Mouse (Mus musculus) liver, postnatal 0 days (tissue): ENCODE measurements around the gene Ccl9. TPM values are rescaled to one million over a fixed set of nuclear protein-coding genes. Genes with fewer than 3 reads are reported as not detected.

Source experiments
- ATAC-seq: fragments of 200-750 bp; cut with Nextera tagmentation; 2 replicates; pipeline ENCODE4 v1.8.0; 2017; ENCODE audit warnings: mild to moderate bottlenecking, moderate library complexity
- DNase-seq: peaks from one replicate; pipeline ENCODE4 v3.0.0-alpha.2; 2016
- H3K27ac ChIP-seq: fragments of 300-500 bp; sonication (generic); 2 replicates; pipeline ENCODE4 v1.5.1; 2014; ENCODE audit warnings: antibody characterized with exemption, moderate library complexity, mild to moderate bottlenecking, low read depth
- H3K27me3 ChIP-seq: fragments of 300-500 bp; sonication (generic); 2 replicates; pipeline ENCODE4 v1.6.1; 2014; ENCODE audit warnings: low read length, control low read depth, mixed read lengths; ENCODE audit not compliant: insufficient read depth
- H3K36me3 ChIP-seq: fragments of 300-500 bp; sonication (generic); replicated peaks from 2 replicates; pipeline ENCODE4 v1.6.1; 2014; ENCODE audit warnings: mild to moderate bottlenecking, control low read depth, low read length, moderate library complexity, mixed read lengths; ENCODE audit not compliant: insufficient read depth
- H3K4me1 ChIP-seq: fragments of 300-500 bp; sonication (generic); 2 replicates; pipeline ENCODE4 v1.6.1; 2014; ENCODE audit warnings: antibody characterized with exemption, mild to moderate bottlenecking, control low read depth; ENCODE audit not compliant: insufficient read depth
- H3K4me2 ChIP-seq: fragments of 300-500 bp; sonication (generic); 2 replicates; pipeline ENCODE4 v1.6.1; 2014; ENCODE audit warnings: low read depth, mild to moderate bottlenecking, low read length, moderate library complexity, mixed read lengths
- H3K4me3 ChIP-seq: fragments of 300-500 bp; sonication (generic); 2 replicates; pipeline ENCODE4 v1.5.1; 2014; ENCODE audit warnings: low read depth, low read length
- H3K9ac ChIP-seq: fragments of 300-500 bp; sonication (generic); replicated peaks from 2 replicates; pipeline ENCODE4 v1.6.1; 2014; ENCODE audit warnings: mild to moderate bottlenecking, moderate library complexity
- H3K9me3 ChIP-seq: fragments of 300-500 bp; sonication (generic); 2 replicates; pipeline ENCODE4 v1.6.1; 2016; ENCODE audit warnings: mild to moderate bottlenecking, control low read depth, low read length, mixed read lengths
- CTCF ChIP-seq: sonication (generic); IDR thresholded peaks from 2 replicates; pipeline ENCODE4 v1.5.1; 2016; ENCODE audit warnings: antibody characterized with exemption, low read depth
- EP300 ChIP-seq: IDR thresholded peaks from 2 replicates; pipeline ENCODE4 v1.6.1; 2016; ENCODE audit warnings: antibody characterized with exemption, low read depth, mild to moderate bottlenecking
- WGBS: fragments of 180-500 bp; shearing (Covaris S2); extraction: QIAGEN DNeasy Blood & Tissue Kit; methylation state at CpG from one replicate; pipeline ENCODE4 v1.1.7; 2014; ENCODE audit not compliant: insufficient replicate concordance; 5-methylcytosine and 5-hydroxymethylcytosine counted together
- polyA plus RNA-seq: library from polyadenylated mRNA; unstranded; fragments of >200 nt; fragmentation: Nextera tagmentation; extraction: Ambion mirVana; gene quantifications from 2 replicates; pipeline ENCODE4 v1.2.1, GENCODE M21; 2015

Ccl9 gene
- polyA plus RNA-seq, 1 experiment from 2014 or later: 92.6 TPM

- Histone ChIP-seq H3K9ac (no peak overlapping the region), H3K36me3 (no peaks in the 10 kb centered on the region), H3K27ac (no peak overlapping the region), H3K9me3 (no peaks in the 10 kb centered on the region), H3K27me3 (no peaks in the 10 kb centered on the region), H3K4me2 (no peak overlapping the region), H3K4me1 (peaks cover 3% of the 10 kb centered on the region; the same call in 1 of the 2 replicates), H3K4me3 (no peak overlapping the region)
- TF ChIP-seq CTCF: no peak
- TF ChIP-seq EP300: no peak
- ATAC-seq (no peak), DNase-seq (no peak)
- 41% methylated on average over 1 of the region's 1 CpGs for WGBS
These were observed 28.0 kb upstream of the Ccl9 start for GRCm38 (mm10) chr11:83606396-83606795.

GRCm38 (mm10) chr11:83605535-83605934 lies 27.1 kb upstream of the Ccl9 start:
- H3K27ac ChIP-seq: peak overlapping the region; percentile 37

GRCm38 (mm10) chr11:83604698-83605097 lies 26.3 kb upstream of the Ccl9 start:
- ATAC-seq (no peak), DNase-seq (no peak)
- peak overlapping the region; percentile 37 for H3K27ac ChIP-seq
- H3K27me3 ChIP-seq: no peaks in the 10 kb centered on the region
- H3K4me2 ChIP-seq: no peak overlapping the region
- H3K9ac ChIP-seq: no peak overlapping the region
- 68% methylated on average over 4 of the region's 4 CpGs for WGBS
- no peaks in the 10 kb centered on the region for H3K9me3 ChIP-seq
- no peak overlapping the region for H3K4me3 ChIP-seq
- H3K36me3 ChIP-seq: no peaks in the 10 kb centered on the region
- TF ChIP-seq EP300 (no peak), CTCF (no peak)
- H3K4me1 ChIP-seq: peaks cover 3% of the 10 kb centered on the region; the same call in 1 of the 2 replicates

More at GRCm38 (mm10) chr11:83605535-83605934, 27.1 kb upstream of the Ccl9 start:
- no peak overlapping the region for H3K4me3 ChIP-seq
- WGBS: 71% methylated on average over 3 of the region's 3 CpGs
- TF ChIP-seq CTCF (no peak), EP300 (no peak)
- H3K4me2 ChIP-seq: no peak overlapping the region
- no peak overlapping the region for H3K9ac ChIP-seq
- DNase-seq (no peak), ATAC-seq (no peak)
- H3K4me1 ChIP-seq: peaks cover 3% of the 10 kb centered on the region; the same call in 1 of the 2 replicates
- no peaks in the 10 kb centered on the region for H3K9me3 ChIP-seq
- H3K27me3 ChIP-seq: no peaks in the 10 kb centered on the region
- H3K36me3 ChIP-seq: no peaks in the 10 kb centered on the region

- no peak overlapping the region for H3K4me3 ChIP-seq
- no peak overlapping the region for H3K9ac ChIP-seq
- no peak for TF ChIP-seq CTCF
- no peak for TF ChIP-seq EP300
- H3K36me3 ChIP-seq: no peaks in the 10 kb centered on the region
- DNase-seq (no peak), ATAC-seq (no peak)
- H3K27ac ChIP-seq: no peak overlapping the region
- no peaks in the 10 kb centered on the region for H3K9me3 ChIP-seq
- no peak overlapping the region for H3K4me2 ChIP-seq
- WGBS: 70% methylated on average over 3 of the region's 3 CpGs
- no peaks in the 10 kb centered on the region for H3K27me3 ChIP-seq
- H3K4me1 ChIP-seq: peaks cover 3% of the 10 kb centered on the region; the same call in 1 of the 2 replicates
These were observed 25.0 kb upstream of the Ccl9 start for GRCm38 (mm10) chr11:83603399-83603798.

- no peak for TF ChIP-seq EP300
- no peak for TF ChIP-seq CTCF
- 71% methylated on average over 2 of the region's 2 CpGs for WGBS
- no peaks in the 10 kb centered on the region for H3K36me3 ChIP-seq
- DNase-seq (no peak), ATAC-seq (no peak)
- H3K4me3 ChIP-seq: no peak overlapping the region
- H3K4me1 ChIP-seq: no peaks in the 10 kb centered on the region
- H3K27me3 ChIP-seq: no peaks in the 10 kb centered on the region
- H3K27ac ChIP-seq: no peak overlapping the region
- H3K4me2 ChIP-seq: no peak overlapping the region
- H3K9me3 ChIP-seq: no peaks in the 10 kb centered on the region
- no peak overlapping the region for H3K9ac ChIP-seq
These were observed 22.1 kb upstream of the Ccl9 start for GRCm38 (mm10) chr11:83600576-83600975.

- no peaks in the 10 kb centered on the region for H3K9me3 ChIP-seq
- no peaks in the 10 kb centered on the region for H3K36me3 ChIP-seq
- H3K4me2 ChIP-seq: no peak overlapping the region
- TF ChIP-seq EP300 (no peak), CTCF (no peak)
- no peaks in the 10 kb centered on the region for H3K4me1 ChIP-seq
- 77% methylated on average over 3 of the region's 3 CpGs for WGBS
- DNase-seq: no peak
- no peak overlapping the region for H3K9ac ChIP-seq
- no peaks in the 10 kb centered on the region for H3K27me3 ChIP-seq
- H3K4me3 ChIP-seq: no peak overlapping the region
- H3K27ac ChIP-seq: no peak overlapping the region
- no peak for ATAC-seq
These were observed 20.6 kb upstream of the Ccl9 start for GRCm38 (mm10) chr11:83598991-83599390.
